Mouse (Mus musculus) cortical plate, adult 2 months (tissue): Measurements from ENCODE around the gene Dnaic1.

Source experiments
- CTCF ChIP-seq: fragments of 200-500 bp; IDR thresholded peaks from 2 replicates; pipeline ENCODE4 v1.5.1; 2011; ENCODE audit warnings: mild to moderate bottlenecking, control low read depth, low read length; ENCODE audit not compliant: insufficient read depth; ENCODE audit errors: extremely low read depth
- POLR2A ChIP-seq: fragments of 200-500 bp; IDR thresholded peaks from 2 replicates; pipeline ENCODE4 v1.6.1; 2011; ENCODE audit warnings: mild to moderate bottlenecking, low read length, control low read depth; ENCODE audit not compliant: insufficient read depth; ENCODE audit errors: extremely low read depth

DNA sequence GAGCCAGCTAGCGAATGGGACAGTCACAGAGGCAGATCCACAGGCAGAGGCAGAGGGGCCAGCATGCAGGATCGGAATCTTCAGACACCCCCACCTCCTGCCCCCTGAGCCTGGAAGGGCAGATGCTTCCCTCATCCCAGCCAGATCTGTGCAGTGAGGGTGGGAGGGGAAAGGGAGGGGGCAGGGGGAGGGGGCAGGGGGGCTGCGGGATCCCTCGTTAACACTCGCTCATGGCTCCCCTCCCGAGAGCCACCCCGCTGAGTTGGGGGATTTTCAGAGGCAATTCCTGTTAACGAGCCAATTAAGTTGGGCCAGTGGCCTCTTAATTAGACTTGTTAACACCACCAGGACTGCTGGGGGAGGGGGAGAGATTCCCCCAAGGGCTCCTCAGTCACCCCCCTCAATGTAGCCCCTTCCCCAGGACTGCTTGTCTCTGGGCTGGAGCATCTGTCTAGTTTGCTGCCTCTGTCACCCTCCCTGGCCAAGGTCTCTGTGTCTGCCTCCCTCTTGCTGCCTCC lies 102.4 kb downstream of the Dnaic1 start:
- TF ChIP-seq POLR2A (no peak), CTCF (no peak)
